Mouse (Mus musculus) heart, postnatal 4 days (tissue): Measurements from ENCODE around the gene Nploc4. TPM values are rescaled to one million over a fixed set of nuclear protein-coding genes. Genes with fewer than 3 reads are reported as not detected.
A peak's percentile ranks its signal among the peaks of the same experiment; 100 is the strongest.

Experiments used
- DNase-seq: peaks from one replicate; pipeline ENCODE4 v3.0.0; 2021
- total RNA-seq, 2 experiments: library from RNA; stranded (reverse); gene quantifications; 2 replicates each; pipeline ENCODE4 v1.2.3; 2021

Nploc4 gene
- total RNA-seq, 2 experiments from 2014 or later = 63.3 to 63.8 TPM

- DNase-seq = no peak
Measured at GRCm38 (mm10) chr11:120377337-120377736, 60.2 kb downstream of the Nploc4 start.

GRCm38 (mm10) chr11:120376302-120377160 is 61.0 kb downstream of the Nploc4 start:
- no peak for DNase-seq

DNA sequence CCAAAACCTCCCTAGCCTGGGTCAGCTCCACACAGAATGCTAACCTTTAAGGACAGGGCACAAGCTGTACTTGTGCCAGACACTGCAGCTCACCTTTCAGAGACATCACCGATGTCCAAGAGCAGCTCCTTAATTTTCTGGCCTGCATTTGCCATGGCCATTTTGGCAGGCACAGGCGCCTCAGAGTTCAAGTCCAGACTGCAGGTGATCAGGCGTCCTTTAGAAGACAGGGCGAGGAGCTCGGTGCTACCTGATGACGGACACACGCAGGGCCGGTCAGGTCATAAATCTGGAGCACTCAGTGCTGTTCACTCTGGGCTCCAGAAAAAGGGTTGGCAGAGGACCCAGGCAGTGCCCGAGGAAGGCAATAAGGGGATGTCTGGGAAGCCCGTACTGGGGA is 62.2 kb downstream of the Nploc4 start:
- no peak for DNase-seq

GRCm38 (mm10) chr11:120373820-120374586 is 63.5 kb downstream of the Nploc4 start:
- peak; percentile 93 for DNase-seq

GRCm38 (mm10) chr11:120373025-120373424 is 64.5 kb downstream of the Nploc4 start:
- no peak for DNase-seq

- DNase-seq = peak; percentile 82
Measured at GRCm38 (mm10) chr11:120369656-120370055, 67.9 kb downstream of the Nploc4 start.

- DNase-seq = no peak
Measured at GRCm38 (mm10) chr11:120366443-120367027, 71.0 kb downstream of the Nploc4 start.

- no peak for DNase-seq
Measured at GRCm38 (mm10) chr11:120362891-120363290, 74.6 kb downstream of the Nploc4 start.

GRCm38 (mm10) chr11:120361295-120361694 is 76.2 kb downstream of the Nploc4 start, which contains the start of gene Fscn2:
TSS of gene Fscn2 (plus strand) at chr11:120361534.
- no peak for DNase-seq

- no peak for DNase-seq
Measured at GRCm38 (mm10) chr11:120360755-120361154, 76.8 kb downstream of the Nploc4 start.

- peak; percentile 74 for DNase-seq
Measured at GRCm38 (mm10) chr11:120360062-120360461, 77.4 kb downstream of the Nploc4 start.

DNA sequence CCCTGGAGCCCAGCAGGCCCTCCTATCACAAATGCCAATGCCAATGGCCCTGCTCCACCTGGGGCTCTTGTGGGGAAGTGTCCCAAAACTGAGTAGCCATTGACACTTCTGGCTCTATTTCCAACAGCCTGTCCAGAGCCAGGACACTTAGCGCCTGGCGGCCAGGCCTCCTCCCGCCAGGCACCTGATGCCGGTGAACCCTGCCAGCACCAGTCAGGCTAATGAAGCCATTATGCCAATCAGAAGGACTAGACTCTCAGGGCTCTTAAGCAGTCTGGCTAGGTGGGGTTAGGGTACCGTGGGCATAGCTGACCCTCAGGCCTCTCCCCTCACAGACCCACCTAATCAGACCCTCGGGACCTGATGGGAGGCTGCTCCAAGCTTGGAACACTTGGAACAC is 78.1 kb downstream of the Nploc4 start:
- peak; percentile 56 for DNase-seq

- DNase-seq = peak; percentile 80
Measured at GRCm38 (mm10) chr11:120357791-120358401, 79.6 kb downstream of the Nploc4 start.

- no peak for DNase-seq
Measured at GRCm38 (mm10) chr11:120356900-120357299, 80.6 kb downstream of the Nploc4 start.

DNA sequence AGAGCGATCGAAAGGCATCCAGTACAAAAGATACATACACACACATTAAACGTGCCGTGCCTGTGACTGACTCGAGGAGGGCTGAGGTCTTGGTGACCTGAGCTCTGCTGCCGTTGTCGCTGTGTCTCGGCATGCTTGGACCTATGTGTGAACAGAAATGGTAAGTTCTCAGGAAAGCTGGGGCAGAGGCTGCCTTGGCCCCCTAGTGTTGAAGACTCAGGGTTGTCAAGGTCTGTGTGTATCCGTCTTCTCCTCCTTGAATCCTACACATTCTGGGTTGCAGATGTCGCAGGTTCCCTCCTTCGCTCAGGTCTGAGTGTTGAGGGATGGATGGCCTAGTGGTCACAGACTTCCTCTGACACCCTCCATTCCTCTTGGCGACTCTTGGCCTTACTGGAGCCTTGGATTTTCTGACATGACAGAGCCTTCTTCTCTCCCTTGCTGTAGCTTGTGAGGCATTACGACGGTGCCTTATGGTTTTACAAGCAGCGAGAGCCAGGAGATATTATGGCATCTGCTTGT is 81.1 kb downstream of the Nploc4 start:
- no peak for DNase-seq

DNA sequence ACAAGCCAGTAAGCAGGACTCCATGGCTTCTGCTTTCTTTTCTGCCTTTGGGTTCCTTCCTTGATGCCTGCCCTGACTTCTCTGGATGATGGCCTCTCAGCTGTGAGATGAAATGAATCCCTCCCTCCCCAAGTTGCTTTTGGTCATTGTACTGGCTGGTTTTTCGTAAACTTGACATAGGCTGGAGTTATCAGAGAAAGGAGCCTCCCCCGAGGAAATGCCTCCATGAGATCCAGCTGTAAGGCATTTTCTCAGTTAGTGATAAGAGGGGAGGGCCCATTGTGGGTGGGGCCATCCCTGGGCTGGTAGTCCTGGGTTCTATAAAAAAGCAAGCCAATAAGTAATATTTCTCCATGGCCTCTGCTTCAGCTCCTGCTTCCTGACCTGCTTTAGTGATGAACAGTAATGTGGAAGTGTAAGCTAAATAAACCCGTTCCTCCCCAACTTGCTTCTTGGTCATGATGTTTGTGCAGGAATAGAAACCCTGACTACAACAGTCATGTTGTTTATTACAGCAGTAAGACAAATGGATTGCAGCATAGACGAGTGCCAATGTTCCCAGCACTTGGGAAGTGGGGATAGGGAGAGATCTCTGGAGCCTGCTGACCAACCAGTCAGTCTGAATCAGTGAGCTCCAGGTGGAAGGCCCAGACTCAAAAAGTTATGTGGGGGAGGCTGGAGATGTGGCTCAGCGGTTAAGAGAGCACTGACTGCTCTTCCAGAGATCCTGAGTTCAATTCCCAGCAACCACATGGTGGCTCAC is 82.0 kb downstream of the Nploc4 start:
- no peak for DNase-seq

DNA sequence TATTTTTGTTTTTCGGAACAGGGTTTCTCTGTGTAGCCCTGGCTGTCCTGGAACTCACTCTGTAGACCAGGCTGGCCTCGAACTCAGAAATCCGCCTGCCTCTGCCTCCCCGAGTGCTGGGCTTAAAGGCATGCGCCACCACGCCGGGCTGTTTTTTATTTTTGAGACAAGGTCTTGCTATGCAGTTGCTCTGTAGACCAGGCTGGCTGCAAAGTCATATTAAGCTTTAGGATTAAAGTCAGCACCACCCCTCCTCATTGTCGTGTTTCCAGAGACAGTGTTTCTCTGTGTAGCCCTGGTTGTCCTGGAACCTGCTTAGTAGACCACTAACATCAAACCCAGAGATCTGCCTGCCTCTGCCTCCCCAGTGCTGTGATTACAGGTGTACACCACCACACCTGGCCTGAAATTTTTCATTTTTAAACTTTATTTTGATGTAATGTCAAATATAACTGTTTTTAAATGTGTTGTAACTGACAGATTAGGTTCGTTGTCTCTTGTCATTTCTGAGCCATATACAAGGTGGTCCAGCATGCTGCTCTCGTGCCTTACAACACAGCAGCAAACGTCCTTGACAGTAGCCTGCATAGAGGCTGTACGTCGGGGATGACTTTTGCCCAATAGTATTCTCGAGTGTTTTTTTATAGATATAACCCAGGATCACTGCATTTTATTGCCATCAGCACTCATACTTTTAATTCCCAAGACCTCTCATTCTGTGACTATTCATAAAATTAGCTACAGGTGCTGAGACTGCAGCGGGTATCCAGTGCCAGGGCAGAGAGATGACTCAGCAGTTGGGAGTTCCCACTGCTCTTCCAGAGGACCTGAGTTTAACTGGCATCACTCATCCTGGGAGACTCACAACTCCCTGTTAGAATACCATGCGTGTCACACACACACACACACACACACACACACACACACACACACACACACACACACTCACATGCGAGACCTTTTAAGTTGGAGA is 82.9 kb downstream of the Nploc4 start:
- no peak for DNase-seq

- DNase-seq = peak; percentile 93
Measured at GRCm38 (mm10) chr11:120353500-120354303, 83.8 kb downstream of the Nploc4 start.

DNA sequence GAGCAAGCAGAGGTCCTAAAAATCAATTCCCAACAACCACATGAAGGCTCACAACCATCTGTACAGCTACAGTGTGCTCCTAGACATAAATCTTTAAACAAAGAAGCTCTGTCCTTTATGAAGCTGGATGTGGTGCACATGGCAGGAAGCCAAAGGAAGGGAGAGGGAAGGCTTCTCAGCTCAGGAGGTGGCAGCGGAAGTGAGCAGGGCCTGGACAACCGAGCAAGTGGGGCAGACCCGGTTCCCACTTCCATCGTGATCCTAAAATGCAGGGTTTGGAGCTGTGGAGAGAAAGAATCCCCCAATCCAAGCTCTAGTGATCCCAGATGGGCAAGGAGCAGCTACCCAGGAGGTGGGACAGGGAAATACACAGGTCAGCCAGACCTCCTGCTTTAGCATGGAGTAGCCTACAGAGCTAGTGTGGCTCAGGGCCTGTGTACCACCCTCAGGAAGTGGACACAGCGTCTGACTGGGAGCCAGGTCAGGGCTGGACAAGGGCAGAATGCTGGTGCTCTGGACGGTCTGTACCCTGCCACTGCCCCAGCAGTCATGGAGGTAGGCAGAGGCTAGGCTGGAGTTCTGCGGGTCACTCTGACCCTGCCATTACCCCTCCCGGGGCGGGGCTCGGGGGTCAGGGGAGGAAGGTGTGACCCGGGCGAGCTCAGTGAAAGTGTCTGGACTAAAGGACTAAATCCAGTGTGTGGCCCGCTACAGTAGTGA is 84.8 kb downstream of the Nploc4 start:
- peak; percentile 64 for DNase-seq
